In genomic region chr2:154372842-154373500, GRCm38 (mm10) we compare ENCODE assay signal across 8 mouse cellular contexts. TPM values are rescaled to one million over a fixed set of nuclear protein-coding genes. Genes with fewer than 3 reads are reported as not detected.
DNase-seq lines count a peak whose midpoint lies in the region; ATAC-seq and TF ChIP-seq lines count a peak whose summit lies in the region.

TSS of gene Cdk5rap1 (minus strand) at chr2:154373010.

- peak within 1 kb of the TSS; percentile 85 for H3K4me2 ChIP-seq in lung, embryonic 16.5 days (ENCODE audit: low read depth, low read length)
- peak within 1 kb of the TSS; percentile 69 for H3K4me2 ChIP-seq in intestine, embryonic 16.5 days (ENCODE audit: low read depth, low read length)
- H3K4me2 ChIP-seq in midbrain, embryonic 11.5 days: peak within 1 kb of the TSS; percentile 72

- peak; percentile 39 for ATAC-seq in lung, embryonic 16.5 days (ENCODE audit: low read depth)
- ATAC-seq in intestine, embryonic 16.5 days: peak; percentile 43
- ATAC-seq in midbrain, embryonic 11.5 days (ENCODE audit: low FRiP score): peak; percentile 36; the same call in 1 of the 2 replicates

- H3K4me1 ChIP-seq in lung, embryonic 16.5 days (replicated peaks; ENCODE audit: control insufficient read depth, insufficient read depth, low read length): peaks cover 3% of the 10 kb centered on the region; the same call in 1 of the 2 replicates
- peaks cover 27% of the 10 kb centered on the region for H3K4me1 ChIP-seq in bone marrow macrophage, adult 2 months (ENCODE audit: control insufficient read depth, insufficient read depth, low read length)
- H3K4me1 ChIP-seq in intestine, embryonic 16.5 days (ENCODE audit: control insufficient read depth, insufficient read depth, low read length): peaks cover 4% of the 10 kb centered on the region; the same call in 1 of the 2 replicates
- H3K4me1 ChIP-seq in midbrain, embryonic 11.5 days (ENCODE audit: control insufficient read depth, insufficient read depth, low read length): peaks cover 3% of the 10 kb centered on the region; the same call in 1 of the 2 replicates

- H3K9ac ChIP-seq in lung, embryonic 16.5 days (ENCODE audit: low read length): peak within 1 kb of the TSS; percentile 88
- H3K9ac ChIP-seq in intestine, embryonic 16.5 days (ENCODE audit: low read depth, low read length): peak within 1 kb of the TSS; percentile 99
- H3K9ac ChIP-seq in midbrain, embryonic 11.5 days (ENCODE audit: low read length): peak within 1 kb of the TSS; percentile 94

- 0 out of 2 replicates have a peak, but pooled peaks cover 2% of the 10 kb centered on the region for H3K36me3 ChIP-seq in lung, embryonic 16.5 days (ENCODE audit: control insufficient read depth, insufficient read depth, low read length)
- no peaks in the 10 kb centered on the region for H3K36me3 ChIP-seq in intestine, embryonic 16.5 days (ENCODE audit: control insufficient read depth, insufficient read depth, low read length)
- no peaks in the 10 kb centered on the region for H3K36me3 ChIP-seq in midbrain, embryonic 11.5 days (ENCODE audit: control insufficient read depth, insufficient read depth, low read length)

- H3K9me3 ChIP-seq in lung, embryonic 16.5 days (ENCODE audit: control insufficient read depth, low read length): no peaks in the 10 kb centered on the region
- H3K9me3 ChIP-seq in intestine, embryonic 16.5 days (ENCODE audit: control insufficient read depth, low read length): no peaks in the 10 kb centered on the region
- no peaks in the 10 kb centered on the region for H3K9me3 ChIP-seq in midbrain, embryonic 11.5 days (ENCODE audit: control insufficient read depth, low read length)

- H3K27ac ChIP-seq in lung, embryonic 16.5 days (ENCODE audit: low read length): peak within 1 kb of the TSS; percentile 89
- H3K27ac ChIP-seq in bone marrow macrophage, adult 2 months (ENCODE audit: insufficient read depth, low read depth, low read length): peak within 1 kb of the TSS; percentile 68
- peak within 1 kb of the TSS; percentile 98 for H3K27ac ChIP-seq in intestine, embryonic 16.5 days (ENCODE audit: low read length)
- H3K27ac ChIP-seq in midbrain, embryonic 11.5 days (ENCODE audit: low read depth, low read length): peak within 1 kb of the TSS; percentile 46; the same call in 1 of the 2 replicates

- no peaks in the 10 kb centered on the region for H3K27me3 ChIP-seq in lung, embryonic 16.5 days (ENCODE audit: control insufficient read depth, insufficient read depth, low read depth, low read length)
- no peaks in the 10 kb centered on the region for H3K27me3 ChIP-seq in intestine, embryonic 16.5 days (replicated peaks; ENCODE audit: control insufficient read depth, insufficient read depth, low read length)
- no peaks in the 10 kb centered on the region for H3K27me3 ChIP-seq in midbrain, embryonic 11.5 days (ENCODE audit: control insufficient read depth, insufficient read depth, low read length)

- 10% methylated on average over 9 of the region's 9 CpGs for WGBS in lung, embryonic 16.5 days
- WGBS in intestine, embryonic 16.5 days: 17% methylated on average over 9 of the region's 9 CpGs
- WGBS in midbrain, embryonic 11.5 days: 10% methylated on average over 9 of the region's 9 CpGs

- TF ChIP-seq POLR2A in bone marrow macrophage, adult 2 months (IDR thresholded peaks at IDR 0.05; ENCODE audit: borderline replicate concordance, low read depth, low read length): no peak

- DNase-seq in lung, adult 18-20 months: no peak
- no peak for DNase-seq in gastrocnemius, adult 8-10 months (ENCODE audit: low spot score in 2 of 2)
- DNase-seq in midbrain, embryonic 11.5 days (ENCODE audit: low spot score, missing footprints): peak; percentile 86
- no peak for DNase-seq in right cerebral cortex, adult 2 months (ENCODE audit: low spot score in 2 of 2)
- no peak for DNase-seq in cerebellum, adult 9-11 months

- TF ChIP-seq CTCF in bone marrow macrophage, adult 2 months (IDR thresholded peaks at IDR 0.05; ENCODE audit: low read depth, low read length): no peak

- peak within 1 kb of the TSS; percentile 69 for H3K4me3 ChIP-seq in lung, embryonic 16.5 days (ENCODE audit: low read length)
- peak within 1 kb of the TSS; percentile 98 for H3K4me3 ChIP-seq in bone marrow macrophage, adult 2 months (ENCODE audit: insufficient read depth, low read length)
- peak within 1 kb of the TSS; percentile 90 for H3K4me3 ChIP-seq in intestine, embryonic 16.5 days (ENCODE audit: low read length)
- H3K4me3 ChIP-seq in midbrain, embryonic 11.5 days (ENCODE audit: low read depth, low read length): peak within 1 kb of the TSS; percentile 72

RNA-seq across cellular contexts. Expression of gene Cdk5rap1, which starts in this region (rescaled TPM):
- 19.1 and 19.7 TPM in 2 replicates for polyA plus RNA-seq in lung, embryonic 16.5 days (2015; fragmentation: Nextera tagmentation; extraction: Ambion mirVana)
- 9.0 and 11.2 TPM in 2 replicates for polyA plus RNA-seq in bone marrow macrophage, adult 2 months (2012; ENCODE audit: insufficient read depth, insufficient read length, missing spikeins)
- 10 to 100 TPM; 11.7 to 17.1 (median 12.0) TPM for total RNA-seq in gastrocnemius, adult 8-10 months (2022)
- 16.9 and 18.1 TPM in 2 replicates for polyA plus RNA-seq in intestine, embryonic 16.5 days (2015; fragmentation: Nextera tagmentation; extraction: Ambion mirVana)
- 15.1 and 18.1 TPM in 2 replicates for polyA plus RNA-seq in midbrain, embryonic 11.5 days (2014; fragmentation: Nextera tagmentation; extraction: Ambion mirVana)

Comparison
In these comparisons a context has a peak if more than half of its experiments do, and no peak if none do; other contexts are left out.
1. H3K27ac ChIP-seq: peak in every context shown above with its lines; median percentile 98 in intestine, embryonic 16.5 days; 89 in lung, embryonic 16.5 days; 68 in bone marrow macrophage, adult 2 months; 46 in midbrain, embryonic 11.5 days.